Mouse (Mus musculus): ENCODE results near the gene Irf4. TPM values are rescaled to one million over a fixed set of nuclear protein-coding genes. Genes with fewer than 3 reads are reported as not detected.

Gene Irf4
- total RNA-seq, 2 experiments from 2014 or later: 1.2 to 2.0 TPM

GRCm38 (mm10) chr13:30795960-30796359 lies 46.9 kb downstream of the Irf4 start:
- no peak for DNase-seq (ENCODE audit: low spot score in 2 of 2)

DNA sequence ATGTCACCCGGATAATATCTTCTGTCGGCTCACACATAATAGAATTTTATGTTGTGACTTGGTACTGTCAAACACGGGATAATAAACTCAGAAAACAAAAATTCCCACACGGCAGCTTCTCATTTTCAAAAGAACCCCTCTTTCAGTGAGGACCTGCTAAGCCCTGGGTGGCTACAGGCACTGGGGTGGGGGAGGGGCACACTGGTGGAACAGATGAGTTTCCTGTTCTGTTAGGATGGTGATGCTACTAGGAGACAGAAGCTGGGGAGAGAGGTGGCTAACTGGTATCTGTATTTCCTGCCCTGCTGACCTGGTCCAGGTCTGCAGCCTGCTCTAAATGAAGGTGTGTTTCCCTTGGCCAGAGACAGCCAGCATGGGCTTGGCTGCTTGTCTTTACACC lies 52.9 kb downstream of the Irf4 start:
- no peak for DNase-seq (ENCODE audit: low spot score in 2 of 2)

DNA sequence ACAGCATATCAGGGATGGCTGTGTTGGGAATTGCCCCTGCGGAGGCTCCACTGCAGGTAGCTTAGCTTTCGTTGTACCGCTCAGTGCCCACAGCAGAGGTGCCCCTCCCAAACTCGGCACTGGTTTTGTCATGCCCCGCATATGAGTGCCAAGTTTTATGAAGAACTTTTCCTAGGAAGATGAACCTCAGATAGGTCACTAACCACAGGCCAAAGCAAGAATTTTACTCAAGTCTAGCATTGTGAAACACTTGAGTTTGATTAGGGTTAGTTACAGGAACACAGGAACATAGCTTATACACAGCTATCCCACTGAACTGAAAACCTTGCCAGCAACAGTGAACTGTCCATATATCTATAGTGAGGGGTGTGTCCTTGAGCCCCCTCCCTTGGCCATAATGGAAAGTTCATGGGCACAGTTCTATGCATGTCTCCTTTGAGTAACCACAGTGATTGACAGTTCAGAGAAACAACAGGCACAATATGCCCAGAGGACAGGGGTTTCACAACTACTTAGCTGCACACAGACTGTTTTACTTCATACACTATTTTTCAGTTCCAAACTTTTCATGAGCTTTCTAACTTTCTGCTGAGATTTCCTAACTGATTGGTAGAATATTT lies 53.4 kb downstream of the Irf4 start:
- DNase-seq (ENCODE audit: low spot score in 2 of 2): no peak

DNA sequence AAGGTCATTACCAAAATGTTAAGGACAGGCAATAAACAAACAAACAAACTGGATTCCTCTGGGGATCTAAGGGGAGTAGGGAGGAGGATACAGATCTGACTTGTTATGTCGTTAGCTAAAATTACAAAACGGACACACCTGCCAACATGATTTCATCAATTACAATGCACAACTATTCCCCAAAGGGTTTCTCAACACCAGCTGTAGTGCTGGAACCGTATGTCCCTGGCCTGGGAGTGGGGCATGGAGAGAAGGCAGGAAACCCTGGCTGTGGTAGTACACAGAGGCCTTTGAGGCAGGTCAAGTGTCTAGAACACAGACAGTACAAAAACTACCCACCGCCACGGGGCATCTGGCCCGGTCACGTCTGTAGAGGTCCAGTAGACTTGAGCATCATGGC lies 60.2 kb downstream of the Irf4 start:
- DNase-seq (ENCODE audit: low spot score in 2 of 2): no peak

DNA sequence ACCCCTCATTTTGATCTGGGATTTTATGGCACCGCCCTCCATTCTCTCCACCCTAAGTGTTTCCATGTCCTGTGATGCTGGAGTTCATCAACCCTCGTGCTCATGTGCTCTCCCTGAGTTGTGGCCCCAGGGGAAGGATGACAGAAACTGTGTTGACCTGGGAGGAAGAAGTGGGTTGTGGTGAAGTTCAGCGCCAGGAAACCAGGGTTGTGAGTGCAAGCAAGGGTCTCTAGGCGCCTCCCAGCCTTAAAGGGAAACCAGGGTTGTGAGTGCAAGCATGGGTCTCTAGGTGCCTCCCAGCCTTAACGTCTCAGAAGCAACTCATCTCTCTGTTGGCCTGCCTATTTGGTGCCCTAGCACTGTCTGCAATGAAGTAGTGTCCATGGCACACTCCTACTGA lies 64.4 kb downstream of the Irf4 start:
- no peak for DNase-seq (ENCODE audit: low spot score in 2 of 2)

DNA sequence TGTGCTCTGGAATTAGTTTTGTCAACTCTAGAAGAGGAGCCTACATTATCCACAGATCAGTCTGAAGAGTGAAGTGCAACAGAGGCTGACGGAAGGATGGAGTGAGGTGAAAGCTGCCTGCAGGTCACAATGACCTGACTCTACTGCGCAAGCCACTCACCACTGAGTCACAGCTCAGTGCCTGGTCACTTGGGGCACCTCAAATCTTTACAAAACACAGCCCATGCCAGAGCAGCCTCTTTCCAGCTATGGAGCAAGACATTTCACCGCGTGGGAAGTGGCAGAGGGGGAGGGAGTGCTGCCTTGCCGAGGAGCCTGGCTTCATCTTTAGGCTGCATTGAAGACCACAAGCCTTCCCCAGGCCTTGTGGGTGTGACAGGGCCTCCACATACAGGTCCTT lies 65.2 kb downstream of the Irf4 start:
- DNase-seq (ENCODE audit: low spot score in 2 of 2): no peak

Other genes with a start within 250 kb of the Irf4 start
- gene Uqcrfs1, start 203.9 kb upstream of the Irf4 start, total RNA-seq (2021): 100 to 1,000 TPM; 311 TPM
- gene Dusp22, start 89.2 kb upstream of the Irf4 start, total RNA-seq (2021): 10 to 100 TPM; 57.3 to 61.6 TPM
- under 1 TPM; 0.91 to 0.93 TPM for gene Hus1b, start 198.5 kb downstream of the Irf4 start, total RNA-seq (2021)
- gene Exoc2, start 224.9 kb downstream of the Irf4 start, total RNA-seq (2021): 10 to 100 TPM; 20.5 to 20.9 TPM
- gene Gm5447, start 225.0 kb downstream of the Irf4 start, total RNA-seq (2021): not detected

All from gastrocnemius, postnatal 4 days (tissue).